Mouse (Mus musculus) E14TG2a.4 (cell line): ENCODE results near the gene Dpm1.

Experiments used
- CTCF ChIP-seq: conservative IDR thresholded peaks from 2 replicates; pipeline ENCODE4 v1.5.1; 2014; ENCODE audit warnings: low read length
- NANOG ChIP-seq: IDR thresholded peaks from 2 replicates; pipeline ENCODE4 v1.6.1; 2014; ENCODE audit warnings: borderline replicate concordance, low read length, mixed read lengths

- TF ChIP-seq CTCF (peak; percentile 46), NANOG (no peak)
Measured at GRCm38 (mm10) chr2:168206725-168207644, 23.4 kb downstream of the Dpm1 start, which contains the start of gene Adnp.
